Mouse (Mus musculus): Measurements from ENCODE around the gene Cnot11.
A peak's percentile ranks its signal among the peaks of the same experiment; 100 is the strongest.

Cnot11 gene

GRCm38 (mm10) chr1:39534831-39535230 is at the start of gene Cnot11:
Cnot11 (plus strand) TSS chr1:39534992.
- DNase-seq: no peak

GRCm38 (mm10) chr1:39487370-39487769 is 47.4 kb upstream of the Cnot11 start:
- DNase-seq: no peak

- no peak for DNase-seq
These were observed 41.6 kb upstream of the Cnot11 start for GRCm38 (mm10) chr1:39493165-39493564.

DNA sequence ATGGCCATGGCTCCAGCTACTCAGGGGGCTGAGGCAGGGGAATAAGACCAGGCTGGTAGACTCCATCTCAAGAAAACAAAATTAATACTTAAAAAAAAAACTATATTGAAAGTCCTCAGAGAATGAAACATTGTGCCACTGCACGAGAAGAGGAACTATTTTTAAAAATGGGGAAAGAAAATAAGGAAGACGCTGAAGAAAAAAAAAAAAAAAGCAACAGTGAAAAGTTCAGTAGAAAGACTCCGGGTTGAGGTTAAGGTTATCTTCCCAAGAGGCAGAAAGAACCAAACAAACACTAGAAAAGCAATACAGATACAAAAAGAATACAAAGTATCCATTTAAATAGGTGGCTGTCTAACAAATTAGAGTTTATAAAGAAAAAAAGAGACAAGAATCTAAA is 41.1 kb upstream of the Cnot11 start:
- no peak for DNase-seq

DNA sequence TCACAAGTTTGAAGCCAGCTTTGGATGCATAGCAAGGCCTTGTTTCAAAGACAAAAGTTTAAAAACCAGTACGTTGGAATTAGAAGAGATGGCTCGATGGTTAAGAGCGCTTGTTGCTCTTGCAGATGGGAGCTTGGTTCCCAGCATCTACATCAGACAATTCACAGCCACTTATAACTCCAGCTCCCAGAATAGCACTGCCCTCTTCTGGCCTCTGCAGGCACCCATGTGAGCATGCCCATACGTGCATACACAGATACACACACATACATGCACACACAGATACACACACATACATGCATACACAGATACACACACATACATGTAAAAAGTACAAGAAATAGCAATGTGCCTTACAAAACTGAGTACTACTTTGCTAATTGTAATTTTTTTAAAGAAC is 37.8 kb upstream of the Cnot11 start:
- DNase-seq: no peak

GRCm38 (mm10) chr1:39497748-39498147 is 37.0 kb upstream of the Cnot11 start:
- no peak for DNase-seq

GRCm38 (mm10) chr1:39499485-39499941 is 35.3 kb upstream of the Cnot11 start:
- DNase-seq: no peak

DNA sequence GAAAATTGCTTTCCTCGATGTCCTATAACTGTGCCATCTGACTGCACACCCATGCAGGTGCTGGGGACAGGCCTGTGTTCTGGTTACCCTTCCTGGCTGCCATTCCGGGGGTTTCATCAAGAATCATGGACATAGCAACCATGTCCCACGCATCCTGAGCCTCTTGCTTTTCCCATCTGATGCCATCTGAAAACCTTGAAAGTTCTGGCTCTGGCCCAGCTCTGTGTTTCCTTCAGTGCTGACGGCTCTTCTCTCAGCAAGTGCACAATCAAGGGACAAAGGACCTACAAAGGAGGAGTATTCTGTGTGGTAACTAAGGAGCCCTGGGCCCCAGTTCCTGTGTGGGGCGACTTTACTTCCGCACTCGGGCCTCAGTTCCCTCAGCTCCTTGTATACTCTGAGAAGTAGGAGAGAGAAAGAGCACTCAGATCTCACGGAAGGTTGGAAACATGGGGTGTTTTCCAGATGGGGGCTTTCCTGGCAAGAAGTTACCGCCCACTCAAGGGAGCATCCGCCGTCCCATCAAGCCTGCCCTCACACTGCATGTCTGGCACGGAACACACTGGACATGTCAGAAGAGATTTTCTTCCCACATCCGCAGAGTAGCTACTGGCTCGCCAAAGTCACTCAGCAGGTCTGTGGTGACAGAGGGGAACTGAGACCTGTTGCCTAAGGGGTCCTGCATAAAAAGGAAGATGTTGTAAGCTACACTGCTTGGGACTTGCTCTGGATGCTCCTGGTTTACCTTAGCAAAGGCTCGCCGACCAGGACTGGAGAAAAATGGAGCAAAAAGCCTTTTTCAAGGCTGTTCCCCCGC is 31.8 kb upstream of the Cnot11 start:
- no peak for DNase-seq

GRCm38 (mm10) chr1:39504261-39504660 is 30.5 kb upstream of the Cnot11 start:
- no peak for DNase-seq

DNA sequence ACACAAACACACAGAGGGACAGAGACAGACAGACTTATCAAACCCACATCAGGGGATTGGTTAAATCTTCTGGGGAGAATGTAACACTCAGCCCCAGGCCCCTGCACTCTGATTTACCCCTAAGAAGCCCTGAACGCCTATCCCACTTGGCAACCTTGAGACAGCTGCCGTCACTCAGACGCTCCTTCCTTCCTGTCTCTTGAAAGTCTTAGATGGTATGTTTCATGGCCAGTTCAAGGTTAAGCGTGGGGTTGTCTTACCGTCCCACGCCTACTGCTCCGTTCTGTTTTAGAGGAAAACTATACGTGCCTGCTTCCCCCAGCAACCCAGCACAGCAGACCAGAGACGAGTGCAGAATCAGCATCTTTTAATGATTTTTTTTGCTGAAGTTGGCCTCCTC is 29.2 kb upstream of the Cnot11 start:
- no peak for DNase-seq

GRCm38 (mm10) chr1:39511775-39512174 is 23.0 kb upstream of the Cnot11 start:
- no peak for DNase-seq

DNA sequence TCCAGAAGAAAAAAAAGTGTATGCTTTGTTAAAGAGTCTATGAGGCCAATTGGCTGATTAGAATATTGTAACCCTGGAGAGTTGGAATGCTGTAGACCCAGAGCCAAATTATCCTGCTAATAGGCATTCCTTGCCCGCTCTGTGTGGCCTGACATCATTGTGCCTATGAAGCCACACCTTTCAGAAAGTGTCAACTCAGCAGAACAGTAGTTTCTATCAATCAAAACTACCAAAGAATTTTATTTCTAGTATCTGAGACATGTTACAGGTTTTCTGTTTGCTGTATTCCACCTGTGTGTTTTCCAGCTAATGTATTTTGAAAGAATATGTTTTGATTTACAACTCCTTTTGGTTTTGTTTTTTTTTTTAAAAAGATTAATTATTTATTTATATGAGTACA is 22.6 kb upstream of the Cnot11 start:
- DNase-seq: no peak

DNA sequence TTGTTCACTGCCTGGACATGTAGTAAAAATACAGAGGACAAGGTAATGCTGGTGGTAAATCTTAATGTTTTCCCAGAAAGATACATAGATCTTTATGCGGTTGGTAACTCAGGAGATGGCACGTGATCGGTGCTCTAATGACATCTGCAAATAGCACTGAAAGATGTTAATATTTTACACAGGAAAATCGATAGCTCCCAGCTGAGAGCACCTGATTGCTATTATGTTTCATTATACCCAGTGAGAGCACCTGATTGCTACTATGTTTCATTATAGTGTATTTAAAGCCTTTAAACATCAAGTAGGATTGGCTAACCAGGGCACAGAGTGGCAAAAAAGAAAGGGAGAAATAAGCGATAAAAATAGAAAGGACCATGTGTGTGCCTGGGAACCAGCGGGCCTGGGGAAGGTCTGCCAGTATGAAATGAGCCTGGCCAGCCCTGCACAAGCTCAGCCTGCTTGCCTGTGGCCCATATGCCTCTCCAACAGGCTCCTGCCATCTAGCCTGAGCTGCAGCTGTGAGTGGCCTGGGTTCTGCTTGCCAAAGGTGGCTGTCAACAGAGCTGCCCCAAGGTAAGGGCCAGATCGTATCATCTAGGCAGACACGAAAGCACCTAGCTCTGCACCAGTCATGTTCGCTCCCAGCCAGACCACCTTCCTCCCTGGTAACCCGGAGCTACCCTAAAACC is 19.3 kb upstream of the Cnot11 start:
- no peak for DNase-seq

GRCm38 (mm10) chr1:39521326-39521725 is 13.5 kb upstream of the Cnot11 start:
- no peak for DNase-seq

DNA sequence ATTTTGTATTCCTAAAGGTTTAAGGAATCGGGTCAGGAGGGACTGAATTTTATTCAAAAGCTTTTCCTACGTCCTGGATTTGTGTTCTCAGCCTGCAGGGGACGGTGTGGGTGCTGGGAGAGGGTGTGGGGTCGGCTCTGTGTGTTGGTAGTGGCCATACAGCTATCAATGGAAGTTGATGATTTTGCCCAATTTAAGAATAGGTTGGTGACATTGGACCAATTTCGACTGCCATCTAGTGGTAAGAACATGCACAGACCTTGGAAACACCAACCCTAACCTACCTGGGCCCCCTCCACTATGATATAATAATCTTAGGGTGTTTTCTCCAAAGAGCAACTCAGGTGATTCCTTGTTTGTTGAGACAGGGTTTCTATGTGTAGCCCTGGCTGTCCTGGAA is 12.3 kb upstream of the Cnot11 start:
- DNase-seq: no peak

DNA sequence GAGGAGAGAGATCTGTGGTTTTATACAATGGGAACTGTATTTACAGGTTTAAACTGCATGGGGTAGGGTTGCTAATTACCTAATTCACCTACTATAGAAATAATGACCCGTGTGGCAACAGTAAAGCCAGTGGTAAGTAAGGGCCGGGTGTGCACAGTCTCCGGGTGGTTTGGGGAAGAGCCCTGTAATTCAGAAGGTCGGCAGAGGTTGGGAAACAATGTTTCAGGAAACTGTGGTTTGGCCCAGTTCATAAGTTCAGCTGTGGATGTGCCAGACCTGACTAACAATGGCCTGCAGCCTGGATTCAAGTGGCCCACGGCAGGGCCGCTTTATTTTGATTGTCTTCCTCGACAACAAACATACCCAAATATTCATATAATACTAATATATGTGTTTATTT is 9.0 kb upstream of the Cnot11 start:
- no peak for DNase-seq

GRCm38 (mm10) chr1:39526371-39527167 is 8.2 kb upstream of the Cnot11 start:
- DNase-seq: no peak

- peak; percentile 47 to 50 for DNase-seq
These were observed 7.4 kb upstream of the Cnot11 start for GRCm38 (mm10) chr1:39527432-39527831.

DNA sequence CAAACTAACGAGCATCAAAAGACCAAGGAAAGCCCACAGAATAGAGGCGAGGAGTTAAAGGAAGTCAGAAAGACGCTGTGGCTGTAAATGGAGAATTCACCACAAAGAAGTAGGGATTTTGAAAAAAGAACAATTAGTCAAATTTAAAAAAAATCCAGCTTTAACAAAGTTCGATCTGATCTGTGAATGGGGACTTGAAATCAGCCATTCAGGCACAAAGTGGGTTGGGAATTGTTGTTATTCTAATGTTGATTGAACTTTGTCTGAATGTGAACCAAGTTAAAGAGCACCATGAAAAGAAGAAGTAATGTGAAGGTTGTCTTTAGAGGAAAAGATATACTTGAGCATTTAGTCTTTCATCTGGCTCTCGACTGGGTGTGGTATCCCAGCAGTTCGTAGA is 6.5 kb upstream of the Cnot11 start:
- DNase-seq: no peak

DNA sequence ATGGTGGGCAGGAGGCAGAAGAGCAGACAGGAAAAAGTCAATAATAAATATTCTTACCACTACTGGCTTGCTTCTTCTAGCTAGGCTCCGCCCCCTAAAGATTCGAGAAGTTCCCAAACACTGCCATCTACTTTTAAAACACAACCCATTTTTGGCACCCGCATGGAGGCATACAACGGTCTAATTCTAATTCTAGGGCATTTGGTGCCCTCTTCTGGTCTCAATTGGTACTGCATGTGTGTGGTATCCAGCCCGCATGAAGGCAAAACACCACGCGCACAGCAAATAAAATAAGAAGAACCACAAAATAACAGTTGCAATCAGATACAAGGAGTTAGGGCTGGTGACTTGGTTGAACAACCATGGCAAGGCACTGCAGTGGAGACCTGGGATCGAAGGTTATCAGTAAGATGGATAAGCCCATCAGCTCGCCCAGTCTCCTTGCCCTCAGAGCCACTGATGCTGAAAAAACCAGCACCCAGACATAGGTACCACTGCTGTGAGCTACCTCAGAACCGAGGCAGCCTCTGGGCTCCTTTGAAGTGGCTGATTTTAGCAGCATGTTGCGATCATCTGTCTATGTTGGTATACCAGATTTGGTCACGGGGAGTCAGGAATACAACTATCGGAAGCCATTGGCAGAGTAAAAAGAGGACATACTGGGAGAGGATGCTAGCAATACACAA is 4.4 kb upstream of the Cnot11 start:
- DNase-seq: peak in 1 of 2 experiments; percentile 33

- no peak for DNase-seq
These were observed 3.8 kb upstream of the Cnot11 start for GRCm38 (mm10) chr1:39531036-39531435.

DNA sequence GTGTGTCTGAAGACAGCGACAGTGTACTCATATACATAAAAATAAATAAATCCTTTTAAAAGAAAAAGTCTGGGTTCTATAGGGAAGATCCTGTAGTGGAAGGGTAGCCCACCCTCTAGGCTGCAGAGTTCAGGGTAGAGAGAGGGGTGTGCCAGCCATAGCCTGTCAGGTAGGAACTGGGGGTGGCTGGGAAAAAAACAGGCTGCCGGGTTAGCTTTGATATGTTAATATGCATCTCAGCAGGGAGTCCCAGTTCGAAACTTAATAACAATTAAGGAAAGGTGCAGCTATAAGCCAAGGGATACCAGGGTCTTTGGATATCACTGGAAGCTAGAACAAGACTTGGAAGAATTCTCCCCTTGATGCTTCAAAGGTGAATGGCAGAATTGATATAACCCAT is 875 bp upstream of the Cnot11 start:
- DNase-seq: no peak

All from thymus, adult 18-20 months (tissue).